20 mouse cellular contexts compared by ENCODE assay signal in genomic region chr19:17603322-17603721, GRCm38 (mm10).
A peak's percentile ranks its signal among the peaks of the same experiment; 100 is the strongest.
DNase-seq lines count a peak whose midpoint lies in the region; ATAC-seq and TF ChIP-seq lines count a peak whose summit lies in the region.
"Had no signal": no experiment of that assay in that cellular context is flagged by ENCODE, and none has a peak within 500 bp of the region (broad histone marks: within the 10 kb centered on the region; RNA-seq: fewer than 3 reads in every experiment).

No protein-coding gene starts in this region.

- 0 out of 2 replicates have a peak, but pooled peaks cover 3% of the 10 kb centered on the region for H3K4me1 ChIP-seq in forebrain, embryonic 13.5 days
- H3K4me1 ChIP-seq in forebrain, embryonic 12.5 days: no peaks in the 10 kb centered on the region
- no peaks in the 10 kb centered on the region for H3K4me1 ChIP-seq in midbrain, postnatal 0 days (ENCODE audit: insufficient read depth, low read length)
- H3K4me1 ChIP-seq in midbrain, embryonic 16.5 days (ENCODE audit: control insufficient read depth, insufficient read depth, low read length): peaks cover 4% of the 10 kb centered on the region; the same call in 1 of the 2 replicates
- H3K4me1 ChIP-seq: heart, embryonic 15.5 days; hindbrain, embryonic 10.5 days; intestine, embryonic 15.5 days; neural tube, embryonic 12.5 days had no signal

- H3K36me3 ChIP-seq in forebrain, embryonic 13.5 days (ENCODE audit: poor library complexity, severe bottlenecking): no peaks in the 10 kb centered on the region
- H3K36me3 ChIP-seq in forebrain, embryonic 12.5 days (replicated peaks): no peaks in the 10 kb centered on the region
- no peaks in the 10 kb centered on the region for H3K36me3 ChIP-seq in midbrain, postnatal 0 days (ENCODE audit: insufficient read depth, low read length)
- no peaks in the 10 kb centered on the region for H3K36me3 ChIP-seq in midbrain, embryonic 16.5 days (ENCODE audit: control insufficient read depth, insufficient read depth, low read length)
- H3K36me3 ChIP-seq: embryonic facial prominence, embryonic 15.5 days; heart, embryonic 15.5 days; hindbrain, embryonic 10.5 days; intestine, embryonic 15.5 days; limb, embryonic 12.5 days; neural tube, embryonic 12.5 days had no signal

- TF ChIP-seq CTCF in midbrain, postnatal 0 days (IDR thresholded peaks at IDR 0.05): no peak

- peak; percentile 60 for DNase-seq in midbrain, postnatal 0 days (ENCODE audit: low spot score)
- peak; percentile 59 to 70 for DNase-seq in layer of hippocampus, adult 18-20 months (ENCODE audit: low spot score in 2 of 2)
- DNase-seq in layer of hippocampus, postnatal 36 days: peak; percentile 43 to 61
- no peak for DNase-seq in left cerebral cortex, adult 9 months (ENCODE audit: low spot score in 2 of 2)
- DNase-seq: adrenal gland, adult 8-10 months; cerebellum, adult 11-12 months; gastrocnemius, adult 2 months; heart, adult 18-20 months; lung, postnatal 10 days; thymus, postnatal 36 days had no signal

- no peaks in the 10 kb centered on the region for H3K27me3 ChIP-seq in forebrain, embryonic 13.5 days
- H3K27me3 ChIP-seq in forebrain, embryonic 12.5 days: no peaks in the 10 kb centered on the region
- H3K27me3 ChIP-seq in midbrain, postnatal 0 days (ENCODE audit: insufficient read depth, low read length): no peaks in the 10 kb centered on the region
- H3K27me3 ChIP-seq in midbrain, embryonic 16.5 days (ENCODE audit: control insufficient read depth, insufficient read depth, low read depth, low read length): no peaks in the 10 kb centered on the region
- H3K27me3 ChIP-seq: embryonic facial prominence, embryonic 15.5 days; heart, embryonic 15.5 days; intestine, embryonic 15.5 days; limb, embryonic 12.5 days; neural tube, embryonic 12.5 days had no signal

- H3K4me3 ChIP-seq in forebrain, embryonic 13.5 days: no peak overlapping the region
- no peak overlapping the region for H3K4me3 ChIP-seq in forebrain, embryonic 12.5 days (replicated peaks)
- no peak overlapping the region for H3K4me3 ChIP-seq in midbrain, postnatal 0 days (ENCODE audit: low read depth, low read length)
- H3K4me3 ChIP-seq in midbrain, embryonic 16.5 days (ENCODE audit: low read depth, low read length): no peak overlapping the region
- H3K4me3 ChIP-seq: embryonic facial prominence, embryonic 15.5 days; gastrocnemius, adult 2 months; heart, embryonic 15.5 days; hindbrain, embryonic 10.5 days; intestine, embryonic 15.5 days; limb, embryonic 12.5 days; neural tube, embryonic 12.5 days had no signal

- WGBS in forebrain, embryonic 13.5 days: 64% methylated on average over 3 of the region's 3 CpGs
- WGBS in forebrain, embryonic 12.5 days: 83% methylated on average over 3 of the region's 3 CpGs
- WGBS in midbrain, postnatal 0 days: 73% methylated on average over 3 of the region's 3 CpGs
- WGBS in midbrain, embryonic 16.5 days: 80% methylated on average over 3 of the region's 3 CpGs

- H3K27ac ChIP-seq in forebrain, embryonic 13.5 days: no peak overlapping the region
- H3K27ac ChIP-seq in forebrain, embryonic 12.5 days: no peak overlapping the region
- H3K27ac ChIP-seq in midbrain, postnatal 0 days (ENCODE audit: low read depth, low read length): no peak overlapping the region
- no peak overlapping the region for H3K27ac ChIP-seq in midbrain, embryonic 16.5 days (ENCODE audit: low read length)
- H3K27ac ChIP-seq: embryonic facial prominence, embryonic 15.5 days; gastrocnemius, adult 2 months; heart, embryonic 15.5 days; hindbrain, embryonic 10.5 days; intestine, embryonic 15.5 days; limb, embryonic 12.5 days; liver, embryonic 14.5 days; neural tube, embryonic 12.5 days had no signal

- H3K4me2 ChIP-seq in forebrain, embryonic 13.5 days: no peak overlapping the region
- no peak overlapping the region for H3K4me2 ChIP-seq in forebrain, embryonic 12.5 days
- H3K4me2 ChIP-seq in midbrain, postnatal 0 days (ENCODE audit: low read depth, low read length, poor library complexity, severe bottlenecking): no peak overlapping the region
- no peak overlapping the region for H3K4me2 ChIP-seq in midbrain, embryonic 16.5 days (ENCODE audit: low read length)
- H3K4me2 ChIP-seq: embryonic facial prominence, embryonic 15.5 days; heart, embryonic 15.5 days; intestine, embryonic 15.5 days; limb, embryonic 12.5 days; neural tube, embryonic 12.5 days had no signal

- ATAC-seq in forebrain, embryonic 13.5 days: peak; percentile 84; the same call in 1 of the 2 replicates
- no peak for ATAC-seq in forebrain, embryonic 12.5 days (ENCODE audit: low FRiP score)
- no peak for ATAC-seq in midbrain, postnatal 0 days (ENCODE audit: low FRiP score)
- no peak for ATAC-seq in midbrain, embryonic 16.5 days
- ATAC-seq: intestine, embryonic 15.5 days had no signal

- H3K9me3 ChIP-seq in forebrain, embryonic 13.5 days (replicated peaks): no peaks in the 10 kb centered on the region
- no peaks in the 10 kb centered on the region for H3K9me3 ChIP-seq in forebrain, embryonic 12.5 days
- no peaks in the 10 kb centered on the region for H3K9me3 ChIP-seq in midbrain, postnatal 0 days (ENCODE audit: low read length)
- H3K9me3 ChIP-seq in midbrain, embryonic 16.5 days (replicated peaks; ENCODE audit: control insufficient read depth, low read length, poor library complexity, severe bottlenecking): no peaks in the 10 kb centered on the region
- H3K9me3 ChIP-seq: embryonic facial prominence, embryonic 15.5 days; heart, embryonic 15.5 days; hindbrain, embryonic 10.5 days; intestine, embryonic 15.5 days; limb, embryonic 12.5 days; neural tube, embryonic 12.5 days had no signal

- no peak overlapping the region for H3K9ac ChIP-seq in forebrain, embryonic 13.5 days
- no peak overlapping the region for H3K9ac ChIP-seq in forebrain, embryonic 12.5 days
- no peak overlapping the region for H3K9ac ChIP-seq in midbrain, postnatal 0 days (replicated peaks; ENCODE audit: low read length, poor library complexity, severe bottlenecking)
- no peak overlapping the region for H3K9ac ChIP-seq in midbrain, embryonic 16.5 days (ENCODE audit: low read depth, low read length)
- H3K9ac ChIP-seq: embryonic facial prominence, embryonic 15.5 days; heart, embryonic 15.5 days; intestine, embryonic 15.5 days; limb, embryonic 12.5 days; liver, embryonic 14.5 days; neural tube, embryonic 12.5 days had no signal

Comparison
In these comparisons a context has a peak if more than half of its experiments do, and no peak if none do; other contexts are left out.
1. DNase-seq: peak in midbrain, postnatal 0 days (single experiment), layer of hippocampus, adult 18-20 months (2 of 2) and layer of hippocampus, postnatal 36 days (2 of 2); none in left cerebral cortex, adult 9 months (0 of 2).